Mouse (Mus musculus): ENCODE results near the gene Slc16a8. TPM values are rescaled to one million over a fixed set of nuclear protein-coding genes. Genes with fewer than 3 reads are reported as not detected.

Slc16a8 gene
- total RNA-seq (2021) = under 1 TPM; 0.29 to 0.36 TPM
- long read RNA-seq, experiment 1 = 0 reads
- long read RNA-seq, experiment 2 = 0 reads

DNA sequence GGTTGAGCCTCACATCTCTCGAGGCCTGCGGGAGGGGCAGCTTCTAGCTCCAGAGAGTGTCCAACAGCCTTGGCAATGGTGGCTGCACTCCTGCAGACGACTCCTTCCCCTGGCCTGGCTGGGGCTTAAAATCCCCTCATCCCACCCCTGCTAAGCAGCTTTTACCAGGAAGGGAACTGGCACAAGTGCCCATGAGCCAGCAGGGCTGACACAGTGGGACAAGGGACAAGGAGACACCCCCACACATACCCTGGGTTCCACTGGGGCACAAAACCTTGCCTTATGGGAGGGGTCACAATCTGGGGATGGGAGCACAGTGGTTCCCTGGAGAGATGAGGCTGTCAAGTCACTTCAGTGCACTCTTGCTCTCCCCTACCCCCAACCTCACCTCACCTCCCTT, at the start of gene Slc16a8:
TSS of gene Slc16a8 (minus strand) at position 101 of the 400 bp plus-strand sequence.
- no peak for DNase-seq (ENCODE audit: low spot score in 2 of 2)

DNA sequence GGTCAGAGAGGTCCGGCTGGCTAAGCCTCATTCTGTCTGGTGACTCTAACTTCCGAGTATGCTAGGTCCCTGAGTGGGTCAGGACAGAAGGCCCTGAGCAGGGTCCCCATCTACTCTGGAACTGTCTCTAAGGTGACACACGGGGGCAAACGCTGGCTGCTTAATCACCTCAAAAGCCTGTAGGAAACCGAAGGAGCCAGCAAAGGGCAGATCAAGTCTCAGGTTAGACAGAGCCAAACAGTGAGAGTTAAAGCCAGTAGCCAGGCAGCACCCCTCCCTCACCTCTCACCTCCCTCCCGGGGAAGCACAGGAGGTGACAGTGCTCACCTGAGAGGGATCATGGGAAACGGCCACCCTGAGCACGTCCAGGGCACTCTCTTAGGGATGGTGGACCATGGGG, 49.2 kb upstream of the Slc16a8 start:
- DNase-seq (ENCODE audit: low spot score in 2 of 2) = no peak

DNA sequence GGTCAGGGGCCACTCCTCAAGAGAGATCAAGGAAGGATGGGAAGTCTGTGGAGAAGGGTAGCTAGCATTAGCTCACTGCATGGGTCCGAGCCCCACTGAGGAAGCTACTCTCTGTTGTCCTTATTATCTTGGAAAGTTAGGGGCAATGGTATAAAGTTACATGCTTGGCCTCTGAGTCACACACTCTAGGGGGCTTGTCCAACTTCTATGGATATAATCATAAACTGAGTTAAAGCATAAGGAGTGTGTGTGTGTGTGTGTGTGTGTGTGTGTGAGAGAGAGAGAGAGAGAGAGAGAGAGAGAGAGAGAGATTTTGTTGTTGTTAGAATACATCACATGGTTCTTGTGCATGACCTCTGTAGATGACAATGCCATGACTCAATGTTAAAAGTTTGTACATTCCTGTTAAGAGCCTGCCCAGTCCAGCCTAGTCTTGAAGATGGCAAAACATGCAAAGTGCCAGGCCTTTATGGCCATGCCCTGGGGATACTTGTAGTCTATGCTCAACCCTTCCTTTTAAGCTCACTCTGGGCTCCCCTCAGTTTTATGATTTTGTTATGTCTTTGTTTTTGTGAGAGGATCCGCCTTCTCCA, 45.1 kb upstream of the Slc16a8 start:
- no peak for DNase-seq (ENCODE audit: low spot score in 2 of 2)

DNA sequence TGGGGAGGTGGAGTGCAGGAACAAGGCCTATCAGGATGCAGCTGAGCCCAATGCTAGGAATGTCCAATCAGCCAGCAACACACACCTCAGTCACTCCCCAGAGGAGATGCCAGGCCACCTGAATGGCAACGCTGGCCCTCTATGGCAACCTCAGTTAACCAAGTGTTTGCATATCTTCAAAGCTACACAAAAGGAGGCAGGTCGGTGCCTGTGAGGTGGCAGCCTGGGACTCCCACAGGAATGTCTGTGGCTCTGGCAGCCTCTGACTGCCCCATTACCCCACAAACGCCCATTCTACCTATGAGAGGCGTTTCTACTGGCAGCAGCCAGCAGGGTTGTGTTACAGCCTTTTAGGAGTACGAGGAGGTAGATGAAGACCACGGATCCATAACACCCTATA, 44.0 kb upstream of the Slc16a8 start:
- no peak for DNase-seq (ENCODE audit: low spot score in 2 of 2)

DNA sequence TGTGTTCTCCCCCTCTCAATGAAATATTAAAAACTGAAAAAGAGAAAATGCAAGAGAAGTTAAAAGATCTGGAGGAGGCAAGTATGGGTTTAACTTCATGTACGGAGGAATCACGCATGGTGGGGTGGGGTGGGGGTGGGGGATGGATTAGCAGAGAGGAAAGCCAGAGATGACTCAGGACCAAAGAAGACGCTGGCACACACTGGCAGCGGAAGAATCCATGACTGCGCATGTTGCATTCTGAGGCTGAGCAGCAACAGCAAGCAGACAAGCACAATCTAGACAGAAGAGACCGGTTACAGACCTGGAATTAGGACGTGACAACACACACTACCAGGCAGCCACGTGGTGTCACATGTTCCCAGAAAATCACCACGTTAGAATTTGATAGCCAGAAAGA, 38.2 kb upstream of the Slc16a8 start:
- no peak for DNase-seq (ENCODE audit: low spot score in 2 of 2)

DNA sequence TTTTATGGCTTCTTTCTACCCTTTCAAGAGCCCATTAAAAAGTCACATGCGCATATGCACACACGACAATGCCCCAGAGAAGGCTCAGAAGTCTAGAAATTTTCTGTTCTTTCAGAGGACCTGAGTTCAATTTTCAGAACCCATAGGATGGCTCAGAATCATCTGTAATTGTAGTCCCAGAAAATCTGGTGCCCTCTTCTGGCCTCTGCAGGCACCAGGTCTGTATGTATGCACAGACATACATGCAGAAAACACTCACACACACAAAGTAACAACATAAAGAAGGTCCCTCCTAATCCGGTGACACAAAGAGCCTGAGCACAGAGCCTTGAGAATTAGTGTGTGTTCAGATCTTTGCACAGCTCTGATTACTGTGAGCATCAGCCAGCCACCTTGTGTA, 35.8 kb upstream of the Slc16a8 start:
- no peak for DNase-seq (ENCODE audit: low spot score in 2 of 2)

DNA sequence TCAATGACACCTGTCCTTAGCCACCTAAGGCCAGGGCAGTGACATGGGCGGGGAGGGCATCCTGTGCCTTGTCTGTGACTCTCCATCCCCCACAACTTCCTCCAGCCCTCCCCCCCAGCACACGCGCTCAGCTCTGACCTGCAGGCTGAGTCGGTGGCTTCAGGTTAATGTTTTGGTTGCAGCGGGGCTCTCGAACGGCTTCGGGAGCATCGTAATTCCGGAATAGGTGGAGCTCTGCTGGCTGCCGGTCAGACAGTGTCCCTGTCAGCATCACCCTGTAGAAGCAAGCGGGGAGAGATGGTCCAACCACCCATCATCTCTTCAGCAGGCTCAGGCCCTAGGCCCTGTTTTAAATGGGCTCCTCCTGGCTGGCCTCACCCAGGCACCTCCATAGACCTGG, 34.9 kb upstream of the Slc16a8 start:
- DNase-seq (ENCODE audit: low spot score in 2 of 2) = no peak

DNA sequence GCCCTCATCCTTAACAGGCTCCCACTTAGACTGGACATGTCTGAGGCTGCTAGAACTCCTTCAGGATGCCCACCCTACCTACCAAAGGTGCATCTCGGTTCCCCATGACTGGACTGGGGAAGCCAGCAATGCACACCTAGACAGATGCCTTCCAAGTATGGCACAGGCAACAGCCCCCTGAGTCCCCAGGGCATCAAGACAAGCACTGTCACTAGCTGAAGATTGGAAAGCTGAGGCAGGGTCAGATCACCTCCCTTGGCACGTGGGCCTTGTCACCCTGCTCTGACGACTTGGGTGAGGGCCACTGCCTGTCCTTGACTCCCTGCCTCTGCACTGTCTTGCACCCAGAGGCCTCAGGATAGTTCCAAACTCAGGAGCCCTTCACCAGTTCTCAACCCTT, 33.8 kb upstream of the Slc16a8 start:
- DNase-seq (ENCODE audit: low spot score in 2 of 2) = no peak

DNA sequence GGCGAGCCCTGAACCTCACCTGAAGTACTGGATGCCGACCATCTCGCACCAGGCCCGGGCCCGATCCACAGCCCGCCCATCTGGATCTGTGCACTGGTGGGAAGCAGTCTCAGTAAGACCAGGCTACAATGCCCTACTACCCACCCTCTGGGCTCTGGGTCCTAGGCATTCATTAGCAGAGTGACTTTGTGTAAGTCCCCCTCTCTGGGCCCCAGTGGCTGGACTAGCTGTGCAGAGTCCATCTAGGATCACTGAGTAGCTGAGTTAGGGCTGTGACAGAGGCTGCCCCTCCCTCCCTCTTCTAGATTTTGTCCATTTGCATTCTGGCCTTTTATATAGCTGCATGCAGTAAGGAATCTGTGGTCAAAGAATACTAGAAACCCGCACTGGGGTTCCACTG, 32.5 kb upstream of the Slc16a8 start:
- no peak for DNase-seq (ENCODE audit: low spot score in 2 of 2)

DNA sequence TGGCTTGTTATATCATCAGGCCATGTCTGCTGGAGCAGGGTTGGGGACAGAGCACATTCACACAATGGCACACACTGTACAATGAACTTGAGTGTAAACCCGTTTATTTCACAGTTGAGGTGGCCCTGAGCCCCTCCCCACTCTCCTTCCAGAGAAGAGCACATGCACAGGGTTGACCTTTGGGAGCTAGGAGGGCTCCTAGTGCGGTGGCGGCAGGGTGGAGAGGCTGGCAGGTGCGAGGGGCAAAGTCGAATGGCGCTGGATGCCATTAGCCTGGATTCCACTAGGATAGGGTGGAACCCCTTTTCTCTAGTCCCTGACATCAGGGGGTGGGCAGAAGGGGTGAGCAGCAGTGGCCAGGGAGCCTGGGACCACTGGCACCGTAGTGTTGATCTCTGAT, 31.6 kb upstream of the Slc16a8 start:
- no peak for DNase-seq (ENCODE audit: low spot score in 2 of 2)

DNA sequence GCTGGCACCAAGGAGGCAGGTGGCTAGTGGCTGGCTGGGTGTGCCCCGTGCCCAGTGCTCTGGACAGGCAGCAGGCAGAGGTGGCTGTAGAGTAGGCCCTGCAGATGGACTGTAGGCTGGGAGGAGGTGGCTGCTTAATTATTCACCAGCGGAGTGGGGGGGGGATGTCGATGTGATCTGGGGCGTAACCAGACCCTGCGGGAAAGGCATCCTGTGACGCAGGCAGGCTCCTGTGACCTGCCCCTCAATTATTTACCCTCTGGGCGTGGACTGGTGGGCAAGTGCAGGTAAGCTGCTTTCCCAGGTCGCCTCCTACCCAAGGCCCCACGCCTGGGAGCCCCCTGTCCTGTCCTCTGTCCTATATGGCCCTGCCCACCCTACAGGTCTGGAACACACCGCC, 30.8 kb upstream of the Slc16a8 start, which contains the start of gene Baiap2l2:
TSS of gene Baiap2l2 (minus strand) at position 139 of the 400 bp plus-strand sequence.
- DNase-seq (ENCODE audit: low spot score in 2 of 2) = no peak

DNA sequence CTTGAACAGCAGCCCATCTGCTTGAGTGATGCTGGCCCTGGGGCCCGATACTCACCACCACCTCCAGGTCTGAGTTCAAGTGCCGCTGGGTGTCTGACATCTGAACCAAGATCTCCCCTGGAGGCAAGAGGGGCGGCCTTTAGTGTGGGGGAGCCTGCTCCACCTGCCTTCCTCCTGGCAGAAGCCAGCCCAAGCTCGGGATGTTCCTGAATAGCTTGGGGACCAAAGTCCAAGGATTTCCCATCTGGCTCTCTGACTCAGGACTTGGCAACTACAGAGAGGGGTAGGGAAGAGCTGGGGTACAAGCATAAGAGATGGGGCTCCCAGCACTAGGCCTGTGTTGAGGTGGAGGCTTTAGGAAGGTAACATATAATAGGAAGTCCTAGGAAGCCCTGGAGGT, 28.8 kb upstream of the Slc16a8 start:
- DNase-seq (ENCODE audit: low spot score in 2 of 2) = no peak

DNA sequence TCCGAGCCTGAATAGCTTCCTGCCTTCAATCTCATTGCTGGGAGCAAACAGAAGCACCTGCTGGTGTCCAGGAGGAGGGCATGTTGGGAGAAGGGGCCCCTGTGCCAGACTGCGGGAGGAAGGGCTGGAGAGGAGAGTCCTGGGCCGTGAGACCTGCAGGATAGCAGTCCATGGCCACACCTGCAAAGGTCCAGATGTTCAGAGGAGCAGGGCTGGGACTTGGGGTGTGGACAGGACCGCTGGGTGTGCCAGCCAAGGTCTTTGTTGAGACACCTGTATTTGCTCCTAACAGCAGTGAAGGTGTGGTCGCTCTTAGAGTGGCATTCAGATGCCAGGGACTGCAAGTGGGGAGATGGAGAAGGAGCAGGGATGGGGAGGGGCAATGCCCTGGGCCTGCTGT, 27.9 kb upstream of the Slc16a8 start:
- no peak for DNase-seq (ENCODE audit: low spot score in 2 of 2)

DNA sequence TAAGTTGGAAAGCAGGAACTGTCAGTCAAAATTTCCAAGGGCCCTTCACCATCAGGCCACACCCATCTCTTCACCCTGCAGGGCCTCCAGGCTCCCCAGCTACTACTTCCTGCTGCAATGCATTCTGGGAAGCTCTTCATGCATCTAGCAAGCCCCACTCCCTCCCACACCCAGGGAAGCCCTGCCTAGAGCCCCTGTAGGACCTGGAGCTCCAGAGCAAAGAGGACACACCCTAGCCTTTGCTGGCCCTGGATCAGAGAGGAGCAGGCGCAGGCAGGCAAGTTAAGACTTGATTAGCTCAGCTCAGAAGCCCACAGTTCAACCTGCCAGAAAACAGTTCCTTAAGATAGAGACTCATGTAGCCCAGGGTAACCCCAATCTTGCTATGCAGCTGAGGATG, 26.8 kb upstream of the Slc16a8 start:
- no peak for DNase-seq (ENCODE audit: low spot score in 2 of 2)

DNA sequence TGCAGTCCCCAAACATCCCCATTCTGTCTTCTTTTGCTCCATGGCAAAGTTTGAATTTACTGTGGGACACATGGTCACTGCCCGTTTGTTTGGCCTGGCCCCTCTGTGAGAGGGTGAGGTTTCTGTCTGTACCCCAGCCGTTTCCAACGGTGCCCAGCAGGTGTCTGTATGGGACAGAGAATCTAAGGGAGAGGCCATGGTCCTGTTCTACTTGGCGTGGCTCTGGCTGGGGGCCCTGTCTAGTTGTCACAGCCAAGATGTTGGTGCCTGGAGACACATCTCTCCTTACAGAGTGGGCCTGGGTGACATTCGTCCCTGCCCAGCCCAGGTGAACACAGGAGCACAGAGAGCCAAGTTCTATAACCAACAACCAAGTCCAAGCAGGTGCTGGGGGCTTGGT, 26.3 kb upstream of the Slc16a8 start:
- no peak for DNase-seq (ENCODE audit: low spot score in 2 of 2)

DNA sequence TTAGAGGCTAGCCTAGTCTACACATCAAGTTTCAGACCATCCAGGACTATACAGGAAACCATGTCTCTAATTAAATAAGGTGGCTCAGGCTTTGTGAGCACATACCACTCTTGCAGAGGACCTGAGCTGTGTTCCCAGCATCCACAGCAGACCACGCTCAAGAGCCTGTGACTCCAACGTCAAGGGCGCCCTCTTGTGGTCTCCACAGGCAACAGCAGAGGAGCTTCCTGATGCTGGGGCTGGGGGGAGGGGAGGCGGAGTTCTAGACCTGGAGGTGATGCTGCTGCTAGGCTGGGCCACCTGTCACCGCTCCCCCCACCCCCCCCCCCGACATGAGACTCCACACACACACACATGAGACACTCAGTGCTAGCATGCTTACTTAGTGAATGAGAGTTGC, 25.6 kb upstream of the Slc16a8 start:
- no peak for DNase-seq (ENCODE audit: low spot score in 2 of 2)

DNA sequence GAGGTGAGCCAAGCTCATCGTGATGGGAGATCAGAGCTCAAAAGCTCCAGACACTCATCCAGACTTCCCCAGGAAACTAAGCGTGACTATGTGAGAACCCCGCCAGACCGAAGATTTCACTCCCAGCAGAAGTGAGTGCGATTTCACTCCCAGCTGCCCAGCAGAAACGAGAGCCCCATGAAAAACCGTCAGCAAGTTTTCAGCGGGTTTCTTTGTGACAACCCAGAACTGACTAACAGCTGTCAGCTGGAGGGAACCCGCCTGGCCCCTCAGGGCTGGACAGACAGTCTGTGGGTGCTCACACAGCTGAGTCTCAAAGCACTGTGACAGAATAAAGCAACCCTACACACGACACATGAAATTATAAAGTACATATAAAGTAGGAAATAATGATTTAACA, 23.2 kb upstream of the Slc16a8 start:
- no peak for DNase-seq (ENCODE audit: low spot score in 2 of 2)

DNA sequence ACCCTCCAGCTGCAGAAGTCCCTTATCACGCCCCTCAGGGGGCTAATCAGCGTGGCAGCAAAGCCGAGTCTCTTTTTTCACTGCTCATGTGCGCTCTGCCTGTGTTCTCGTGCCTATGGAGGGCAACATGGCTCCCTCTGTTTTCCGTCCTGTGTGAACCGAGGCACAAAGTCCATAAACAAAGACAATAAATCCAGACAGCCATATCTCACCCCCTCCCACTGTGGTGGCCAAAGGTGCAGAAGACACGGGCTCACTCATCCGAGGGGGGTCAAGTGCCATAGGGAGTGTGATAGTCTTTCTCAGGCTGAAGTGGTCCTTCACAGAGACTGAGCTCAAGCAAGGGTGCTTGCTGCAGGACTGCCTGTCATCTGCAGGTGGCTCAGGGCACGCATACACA, 18.5 kb upstream of the Slc16a8 start:
- no peak for DNase-seq (ENCODE audit: low spot score in 2 of 2)

DNA sequence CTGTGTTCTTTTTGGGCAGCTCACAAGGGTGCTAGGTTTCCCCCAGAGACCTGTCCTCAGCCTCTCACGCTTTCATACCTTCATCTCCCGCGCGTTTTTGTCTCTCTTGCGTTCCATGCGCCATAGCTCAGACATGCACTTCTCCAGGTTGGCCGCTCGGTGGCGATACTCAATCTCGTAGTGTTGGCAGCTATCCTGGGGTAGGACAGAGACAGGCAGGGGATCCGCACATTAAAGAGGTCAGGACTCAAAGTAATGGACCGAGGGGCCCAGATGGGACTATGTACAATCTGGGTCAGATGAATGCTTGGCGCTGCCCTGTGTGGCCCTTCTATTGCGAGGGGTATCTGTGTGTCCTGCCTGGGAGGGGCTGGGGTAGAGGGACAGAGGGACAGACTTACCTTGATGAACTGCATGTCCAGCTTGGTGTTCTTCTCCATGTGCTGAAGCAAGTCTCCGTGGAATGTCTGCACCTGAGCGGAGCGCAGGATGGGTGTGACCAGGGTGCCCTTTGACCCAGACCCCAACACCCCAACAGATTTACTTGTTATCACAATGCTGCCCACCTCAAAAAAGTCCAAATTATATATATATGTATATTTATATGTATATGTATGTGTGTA, 16.7 kb upstream of the Slc16a8 start:
- no peak for DNase-seq (ENCODE audit: low spot score in 2 of 2)

DNA sequence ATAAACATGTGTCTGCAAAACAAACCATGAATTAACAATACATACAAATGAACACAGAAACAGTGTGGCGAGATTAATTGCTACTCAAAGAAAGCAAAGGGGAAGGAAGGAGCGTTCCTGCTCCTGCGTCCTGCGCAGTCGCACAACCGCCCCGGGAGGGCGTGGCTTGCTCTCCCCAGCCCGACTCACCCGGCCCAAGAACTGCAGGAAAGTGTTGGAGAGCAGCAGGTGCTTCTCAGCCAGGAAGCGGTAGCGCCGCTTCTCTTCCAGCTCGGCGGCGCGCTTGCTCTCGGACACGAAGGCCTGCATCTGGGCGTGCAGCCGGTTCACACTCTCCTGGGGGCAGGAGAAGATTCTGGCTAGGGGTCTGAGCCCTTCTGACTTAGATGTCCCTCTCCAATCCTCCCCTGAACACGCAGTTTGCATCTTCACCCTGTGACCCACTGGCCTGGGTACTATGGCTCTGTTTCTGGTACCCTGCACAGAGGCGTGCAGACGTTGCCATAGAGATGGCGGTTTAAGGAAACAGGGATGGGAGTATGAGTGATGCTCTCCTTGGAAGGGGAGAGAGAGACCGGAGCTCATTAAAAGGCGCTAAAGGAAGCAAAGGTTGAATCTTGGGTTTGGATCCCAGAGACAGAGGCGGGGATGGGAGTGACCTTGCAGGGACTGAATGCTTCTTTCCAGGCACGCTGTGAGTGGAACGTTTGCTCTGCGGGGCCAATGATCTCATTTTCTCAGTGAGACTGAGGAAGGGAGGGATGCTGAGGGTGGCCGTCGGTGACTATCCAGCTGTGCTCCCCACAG, 16.0 kb upstream of the Slc16a8 start:
- DNase-seq (ENCODE audit: low spot score in 2 of 2) = peak; percentile 51 to 73

DNA sequence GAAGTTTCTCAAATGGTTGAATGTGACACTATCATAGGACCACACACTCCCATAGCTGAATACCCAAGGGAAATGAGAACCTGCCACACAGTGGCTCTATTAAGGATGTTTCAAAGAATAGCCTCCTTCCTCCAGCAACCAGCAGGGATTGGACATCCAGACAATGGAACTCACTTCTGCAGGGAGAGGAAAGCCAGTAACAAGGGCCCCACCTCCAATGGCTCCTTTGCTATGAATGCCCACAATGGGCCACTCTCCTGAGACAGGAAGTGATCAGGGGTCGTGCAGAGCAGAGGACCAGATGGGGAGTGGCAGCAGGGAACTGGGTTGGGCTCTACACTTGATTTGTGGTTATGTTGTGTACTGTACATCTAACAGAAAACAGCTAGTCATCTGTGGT, 14.0 kb upstream of the Slc16a8 start:
- DNase-seq (ENCODE audit: low spot score in 2 of 2) = no peak

DNA sequence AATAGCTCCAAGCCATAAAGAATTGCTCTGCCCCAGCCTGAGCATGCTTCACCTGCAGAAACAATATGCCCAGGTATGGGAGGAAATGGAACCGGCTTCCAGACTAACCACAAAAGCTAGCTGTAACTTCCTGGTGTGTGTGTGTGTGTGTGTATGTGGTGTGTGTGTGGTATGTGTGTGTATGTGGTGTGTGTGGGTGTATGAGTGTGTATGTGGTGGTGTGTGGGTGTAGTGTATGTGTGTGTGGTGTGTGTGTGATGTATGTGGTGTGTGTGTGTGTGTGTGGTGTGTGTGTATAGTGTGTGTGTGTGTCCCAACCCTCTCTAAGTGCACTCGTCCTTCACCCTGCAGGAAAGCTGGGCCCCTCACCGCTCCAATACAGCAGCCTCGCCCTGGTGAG, 10.8 kb upstream of the Slc16a8 start:
- DNase-seq (ENCODE audit: low spot score in 2 of 2) = no peak

DNA sequence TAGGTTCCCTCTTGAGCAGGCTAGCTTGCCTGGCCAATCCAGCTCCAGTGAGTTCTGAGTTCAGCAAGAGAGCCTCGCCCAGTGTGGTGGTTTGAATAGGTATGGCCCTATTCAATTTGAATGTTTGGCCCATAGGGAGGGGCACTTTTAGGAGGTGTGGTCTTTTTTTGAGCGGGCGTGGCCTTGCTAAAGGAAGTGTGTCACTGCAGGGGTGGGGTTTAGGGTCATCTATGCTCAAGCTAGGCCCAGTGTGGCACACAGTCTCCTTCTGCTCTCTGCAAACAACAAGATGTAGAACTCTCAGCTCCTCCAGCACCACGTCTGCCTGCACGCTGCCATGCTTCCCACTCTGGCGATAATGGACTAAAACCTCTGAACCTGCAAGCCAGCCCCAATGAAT, 9.2 kb upstream of the Slc16a8 start:
- no peak for DNase-seq (ENCODE audit: low spot score in 2 of 2)
